Mouse (Mus musculus) urinary bladder, postnatal 25 days (tissue): ENCODE measurements around the gene Tbxas1.

Experiments
- DNase-seq: peaks from one replicate; pipeline ENCODE4 v3.0.0; 2022; ENCODE audit warnings: low spot score

The Tbxas1 gene

GRCm38 (mm10) chr6:39003126-39003525, 127.9 kb downstream of the Tbxas1 start:
- DNase-seq = no peak

- no peak for DNase-seq
These were observed 128.8 kb downstream of the Tbxas1 start for GRCm38 (mm10) chr6:39004003-39004473.

- DNase-seq = no peak
These were observed 130.2 kb downstream of the Tbxas1 start for GRCm38 (mm10) chr6:39005267-39005944.

- DNase-seq = no peak
These were observed 130.9 kb downstream of the Tbxas1 start for GRCm38 (mm10) chr6:39005945-39006572.

GRCm38 (mm10) chr6:39007223-39007622, 132.0 kb downstream of the Tbxas1 start:
- DNase-seq = no peak

- no peak for DNase-seq
These were observed 132.9 kb downstream of the Tbxas1 start for GRCm38 (mm10) chr6:39008116-39008515.

- no peak for DNase-seq
These were observed 138.0 kb downstream of the Tbxas1 start for GRCm38 (mm10) chr6:39013034-39013832.

GRCm38 (mm10) chr6:39017942-39018341, 142.7 kb downstream of the Tbxas1 start:
- DNase-seq = no peak

- no peak for DNase-seq
These were observed 143.6 kb downstream of the Tbxas1 start for GRCm38 (mm10) chr6:39018805-39019204.

- DNase-seq = no peak
These were observed 144.0 kb downstream of the Tbxas1 start for GRCm38 (mm10) chr6:39019219-39019618.

- DNase-seq = no peak
These were observed 146.7 kb downstream of the Tbxas1 start for GRCm38 (mm10) chr6:39021909-39022308.

GRCm38 (mm10) chr6:39022461-39023181, 147.4 kb downstream of the Tbxas1 start:
- no peak for DNase-seq

- no peak for DNase-seq
These were observed 149.4 kb downstream of the Tbxas1 start for GRCm38 (mm10) chr6:39024631-39025030.

GRCm38 (mm10) chr6:39025038-39025437, 149.8 kb downstream of the Tbxas1 start:
- no peak for DNase-seq

- DNase-seq = no peak
These were observed 155.5 kb downstream of the Tbxas1 start for GRCm38 (mm10) chr6:39030714-39031113.

- DNase-seq = no peak
These were observed 158.5 kb downstream of the Tbxas1 start for GRCm38 (mm10) chr6:39033676-39034075.

- no peak for DNase-seq
These were observed 159.8 kb downstream of the Tbxas1 start for GRCm38 (mm10) chr6:39035039-39035438.

GRCm38 (mm10) chr6:39036204-39036603, 161.0 kb downstream of the Tbxas1 start:
- no peak for DNase-seq

GRCm38 (mm10) chr6:39040451-39040850, 165.2 kb downstream of the Tbxas1 start:
- no peak for DNase-seq

GRCm38 (mm10) chr6:39049141-39049540, 173.9 kb downstream of the Tbxas1 start:
- no peak for DNase-seq

- DNase-seq = no peak
These were observed 175.6 kb downstream of the Tbxas1 start for GRCm38 (mm10) chr6:39050836-39051235.
